Mouse (Mus musculus) ES-CJ7 (cell line): Measurements from ENCODE around the gene Fam214a.
"Not testable (repeated sequence)": the region's sequence is repeated elsewhere in the genome, so short reads cannot be mapped to it uniquely, and the experiment has no call there.

Experiments
- DNase-seq: peaks from one replicate; pipeline ENCODE4 v3.0.0; 2011; ENCODE audit warnings: low read depth, low spot score

Gene Fam214a

GRCm38 (mm10) chr9:74979371-74979770 lies 26.7 kb downstream of the Fam214a start:
- DNase-seq = no peak

DNA sequence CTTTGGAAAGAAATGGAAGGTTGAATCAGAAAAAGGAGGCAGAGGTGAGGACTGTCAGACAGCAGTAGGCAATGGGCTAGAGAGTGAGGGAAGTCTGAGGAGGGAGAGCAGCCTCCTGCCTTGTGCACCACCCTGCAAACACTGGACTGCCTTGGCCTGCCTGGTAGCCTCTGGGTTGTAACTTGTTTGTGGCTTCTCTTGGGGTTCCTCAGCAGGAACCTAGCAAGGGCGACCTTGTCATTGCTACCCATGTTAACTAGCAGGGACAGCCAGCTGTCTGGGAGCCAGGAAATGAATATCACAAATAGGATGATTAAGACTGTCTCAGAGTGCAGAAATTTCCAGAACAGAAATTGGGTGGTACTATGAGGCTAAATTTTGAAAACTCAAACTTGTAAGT lies 27.2 kb downstream of the Fam214a start:
- DNase-seq = no peak

DNA sequence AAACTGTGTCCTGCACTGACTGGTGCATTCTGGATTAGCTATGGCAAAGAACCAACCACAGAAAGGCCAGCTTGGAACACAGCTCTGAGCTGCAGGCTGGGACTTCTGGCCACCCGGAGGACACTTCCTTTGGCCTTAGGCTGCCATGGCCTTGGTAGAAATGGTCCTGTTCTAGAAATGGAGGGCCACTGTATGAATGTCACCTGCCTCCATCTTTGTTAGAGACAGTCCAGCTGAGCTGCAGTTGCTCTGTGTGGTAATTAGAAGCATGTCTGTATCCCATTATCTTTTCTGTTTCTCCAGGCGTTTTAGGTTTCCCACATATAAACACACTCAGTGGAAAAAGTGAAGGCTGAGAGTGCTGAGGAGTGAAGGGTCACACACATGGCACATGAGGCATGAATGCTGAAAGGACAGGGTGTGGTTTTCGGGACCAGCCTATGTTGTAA lies 29.0 kb downstream of the Fam214a start:
- no peak for DNase-seq

GRCm38 (mm10) chr9:74982193-74982592 lies 29.5 kb downstream of the Fam214a start:
- DNase-seq = no peak

DNA sequence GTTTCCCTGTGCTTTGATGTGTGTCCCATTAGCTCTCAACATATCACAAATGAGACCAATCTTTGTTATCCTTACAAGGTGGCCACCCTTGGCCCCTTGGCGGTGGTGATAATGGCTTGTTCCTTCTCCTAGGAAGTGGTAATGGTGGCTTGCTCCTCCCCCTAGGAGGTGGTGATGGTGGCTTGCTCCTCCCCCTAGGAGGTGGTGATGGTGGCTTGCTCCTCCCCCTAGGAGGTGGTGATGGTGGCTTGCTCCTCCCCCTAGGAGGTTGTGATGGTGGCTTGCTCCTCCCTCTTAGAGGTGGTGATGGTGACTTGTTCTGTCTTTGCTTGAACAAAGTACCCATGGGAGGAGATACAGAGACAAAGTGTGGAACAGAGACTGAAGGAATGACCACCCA lies 30.0 kb downstream of the Fam214a start:
- DNase-seq = not testable (repeated sequence)

- DNase-seq = no peak
Measured at GRCm38 (mm10) chr9:74985173-74985715, 32.6 kb downstream of the Fam214a start.

DNA sequence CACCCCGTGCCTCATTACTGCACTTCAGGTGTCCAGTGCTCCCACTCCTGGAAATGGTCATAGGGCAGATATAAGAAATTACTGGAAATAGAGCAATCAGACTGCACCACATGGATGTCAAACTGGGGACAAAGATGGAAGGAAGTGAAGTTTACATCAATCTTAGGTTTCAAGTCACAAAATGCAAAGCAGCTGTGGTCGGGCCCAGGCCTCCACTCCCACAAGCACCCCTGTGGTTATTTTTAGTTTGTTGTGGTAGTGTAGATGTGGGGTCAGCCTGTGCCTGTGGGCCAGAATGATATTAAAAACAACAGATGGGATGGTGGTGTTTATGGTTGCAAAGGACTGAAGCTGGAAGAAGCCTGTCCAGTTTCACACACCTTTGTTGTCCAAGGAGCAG lies 33.1 kb downstream of the Fam214a start:
- no peak for DNase-seq

DNA sequence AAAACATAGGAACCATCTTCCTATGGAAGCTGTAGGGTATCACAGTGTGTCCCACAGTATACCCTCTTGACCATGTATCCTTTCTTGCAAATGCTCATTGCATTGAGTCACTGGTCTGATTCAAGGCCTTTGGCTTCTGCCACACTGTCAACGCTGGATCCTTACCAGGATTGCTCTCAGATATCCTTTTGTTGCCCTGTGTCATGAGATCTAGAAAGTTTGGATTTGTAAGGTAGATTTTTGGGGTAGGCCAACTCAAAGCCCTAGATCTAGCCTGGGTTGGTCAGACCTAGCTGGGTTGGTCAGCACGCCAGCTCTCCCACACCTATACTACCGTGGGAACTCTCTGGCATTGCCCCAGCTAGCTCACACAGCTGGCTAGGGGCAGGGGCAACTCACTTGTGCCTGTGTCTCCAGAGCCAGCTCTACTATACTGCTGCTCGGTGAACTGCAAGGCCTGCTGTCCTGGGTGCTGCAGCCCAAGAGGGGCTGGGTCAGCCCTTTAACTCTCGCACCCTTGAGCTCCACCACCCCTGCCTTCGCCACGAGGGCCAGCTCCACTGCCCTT lies 36.3 kb downstream of the Fam214a start:
- DNase-seq = no peak

- no peak for DNase-seq
Measured at GRCm38 (mm10) chr9:74989990-74990389, 37.3 kb downstream of the Fam214a start.

- DNase-seq = no peak
Measured at GRCm38 (mm10) chr9:74994611-74995257, 42.0 kb downstream of the Fam214a start.

- no peak for DNase-seq
Measured at GRCm38 (mm10) chr9:74996349-74996748, 43.7 kb downstream of the Fam214a start.

DNA sequence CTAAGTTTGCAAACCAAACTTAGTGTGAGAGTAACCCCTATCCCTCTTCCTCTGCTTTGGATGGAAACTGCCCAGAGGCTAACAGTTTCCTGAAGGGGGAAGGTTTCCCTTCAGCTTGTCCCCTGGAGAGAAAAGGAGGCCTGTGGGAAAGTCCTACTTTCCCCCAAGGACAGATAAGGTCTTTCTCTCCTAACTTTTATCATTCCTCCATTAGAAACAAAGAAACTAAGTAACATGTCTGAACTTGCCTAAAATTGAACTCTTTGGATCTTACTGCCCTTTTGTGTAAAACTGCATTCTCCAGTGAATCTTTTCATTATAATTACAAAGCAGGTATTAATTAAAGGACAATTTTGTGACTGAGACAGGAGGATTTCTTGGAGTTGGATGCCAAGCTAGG lies 45.3 kb downstream of the Fam214a start:
- peak; percentile 45 for DNase-seq

DNA sequence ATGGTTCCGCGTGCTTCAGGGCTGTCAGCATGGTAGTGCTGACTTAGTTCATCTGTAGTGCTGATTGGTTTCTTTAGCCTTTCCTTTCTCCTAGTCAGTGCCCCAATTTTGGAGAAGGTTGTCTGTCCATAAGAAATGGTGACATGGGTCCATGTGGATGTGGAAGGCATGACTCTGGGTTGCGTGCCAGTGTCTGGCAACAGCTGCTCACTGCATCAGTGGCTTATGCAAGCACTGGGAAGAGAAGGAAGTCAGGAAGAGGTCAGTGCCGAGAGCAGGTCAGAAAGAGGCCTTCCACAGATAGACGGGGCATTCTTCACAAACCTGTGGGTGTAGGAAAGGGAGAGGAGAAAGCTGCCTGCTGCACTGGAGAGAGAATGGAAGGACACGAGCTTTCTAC lies 48.3 kb downstream of the Fam214a start:
- no peak for DNase-seq

- no peak for DNase-seq
Measured at GRCm38 (mm10) chr9:75001611-75002204, 49.0 kb downstream of the Fam214a start.

DNA sequence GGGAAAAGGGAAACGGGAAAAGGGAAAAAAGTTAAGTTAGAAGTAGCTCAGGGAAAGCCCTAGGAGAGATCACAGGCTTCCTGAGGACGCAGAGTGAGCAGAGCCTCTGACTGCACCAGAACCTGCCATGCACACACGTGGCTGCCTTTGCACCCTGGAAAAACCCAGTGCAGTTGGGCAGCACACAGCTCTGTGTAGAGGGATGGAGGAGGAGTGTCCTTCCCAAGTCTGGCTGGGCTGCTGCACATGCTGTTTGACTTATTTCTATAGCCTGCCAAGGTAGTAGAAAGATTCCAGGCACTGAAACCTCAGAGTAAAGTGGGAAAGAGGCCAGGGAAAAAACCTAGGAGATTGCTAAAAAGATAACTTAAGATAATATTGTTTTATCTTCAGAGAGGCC lies 49.6 kb downstream of the Fam214a start:
- DNase-seq = no peak

GRCm38 (mm10) chr9:75004203-75004602 lies 51.5 kb downstream of the Fam214a start:
- no peak for DNase-seq

DNA sequence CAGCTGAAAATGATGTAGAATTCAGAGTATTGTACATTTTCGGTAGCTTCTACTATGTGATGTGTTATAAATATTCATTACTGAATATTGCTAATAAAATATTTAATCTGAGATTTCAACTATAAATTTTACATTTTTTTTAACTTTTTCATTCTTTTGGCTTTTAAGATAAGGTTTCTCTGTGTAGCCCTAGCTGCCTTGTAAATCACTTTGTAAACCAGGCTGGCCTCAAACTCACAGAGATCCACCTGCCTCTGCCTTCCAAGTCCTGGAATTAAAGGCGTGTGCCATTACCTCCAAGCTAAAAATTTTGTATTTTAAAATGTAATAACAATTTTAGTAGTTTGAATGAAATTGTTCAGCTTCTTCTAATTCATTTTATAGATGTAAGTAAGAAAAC lies 63.9 kb downstream of the Fam214a start:
- peak; percentile 57 for DNase-seq

- no peak for DNase-seq
Measured at GRCm38 (mm10) chr9:75019181-75019580, 66.5 kb downstream of the Fam214a start.

- peak; percentile 36 for DNase-seq
Measured at GRCm38 (mm10) chr9:75019592-75019991, 66.9 kb downstream of the Fam214a start.

DNA sequence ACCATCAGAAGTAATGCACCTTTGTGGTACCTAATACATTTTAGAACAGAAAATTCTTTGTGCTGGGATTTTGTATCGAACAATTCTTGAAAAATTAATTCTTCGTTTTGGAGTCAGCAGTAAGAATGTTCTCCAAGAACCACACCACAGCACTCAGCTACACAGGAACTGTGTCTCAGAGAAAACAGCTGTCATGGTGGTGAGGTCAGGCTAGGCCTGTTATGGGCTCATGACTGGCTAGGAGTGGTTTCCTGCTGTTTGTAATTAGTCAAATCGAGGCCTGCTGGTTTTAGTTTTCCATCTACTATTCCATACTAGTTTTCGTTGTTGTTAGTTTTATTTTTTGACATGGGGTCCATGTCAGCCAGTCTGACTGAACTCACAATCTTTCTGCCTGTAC lies 67.9 kb downstream of the Fam214a start:
- DNase-seq = no peak

DNA sequence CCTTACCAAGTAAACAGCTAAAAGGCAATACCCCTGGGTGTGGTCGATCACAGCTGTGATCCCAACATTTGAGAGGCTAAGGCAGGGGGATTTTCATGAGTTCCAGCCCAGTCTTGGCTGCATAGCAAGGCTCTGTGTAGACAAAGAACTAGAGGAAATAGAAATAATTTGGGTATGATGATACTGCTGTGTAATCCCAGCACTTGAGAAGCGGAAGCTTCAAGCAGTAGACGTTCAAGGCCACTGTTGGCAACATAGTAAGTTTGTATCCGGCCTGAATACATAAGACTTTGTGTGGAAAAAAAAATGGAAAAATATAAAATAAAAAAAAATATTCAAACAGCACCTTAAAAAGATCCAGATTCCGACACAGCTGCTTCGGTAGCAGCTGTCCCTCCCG lies 69.9 kb downstream of the Fam214a start:
- no peak for DNase-seq

- DNase-seq = no peak
Measured at GRCm38 (mm10) chr9:75023150-75023894, 70.6 kb downstream of the Fam214a start.
